Mouse (Mus musculus): Measurements from ENCODE around the gene Fam131c.

Gene Fam131c

GRCm38 (mm10) chr4:141367997-141368791, at the start of gene Fam131c:
Gene Fam131c (plus strand): TSS chr4:141368220.
- DNase-seq (ENCODE audit: extremely low spot score, low read depth, low spot score), result no peak

GRCm38 (mm10) chr4:141322526-141322925, 45.5 kb upstream of the Fam131c start:
- no peak for DNase-seq (ENCODE audit: extremely low spot score, low read depth, low spot score)

- no peak for DNase-seq (ENCODE audit: extremely low spot score, low read depth, low spot score)
Observed at GRCm38 (mm10) chr4:141324771-141325191, 43.2 kb upstream of the Fam131c start.

DNA sequence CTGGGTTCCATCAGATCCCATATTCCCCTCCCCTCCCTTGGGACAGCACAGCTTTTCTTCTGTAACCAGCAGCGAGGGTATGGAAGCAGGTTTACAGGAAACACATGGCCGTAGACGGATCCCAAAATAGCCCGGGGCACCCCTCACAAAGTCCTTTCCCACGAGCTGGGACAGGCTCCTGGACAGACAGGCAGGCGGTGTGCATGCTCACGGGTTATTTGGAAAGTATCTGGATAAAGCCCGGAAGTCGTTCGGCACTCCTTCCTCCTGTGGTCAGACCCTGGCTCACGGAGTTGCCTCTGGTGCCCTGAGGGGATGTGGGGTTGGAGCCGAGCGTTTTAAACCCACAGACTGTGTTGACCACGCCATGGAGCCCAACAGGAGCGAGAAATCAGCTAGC, 42.4 kb upstream of the Fam131c start:
- DNase-seq (ENCODE audit: extremely low spot score, low read depth, low spot score), result no peak

- DNase-seq (ENCODE audit: extremely low spot score, low read depth, low spot score), result no peak
Observed at GRCm38 (mm10) chr4:141327075-141327474, 40.9 kb upstream of the Fam131c start.

DNA sequence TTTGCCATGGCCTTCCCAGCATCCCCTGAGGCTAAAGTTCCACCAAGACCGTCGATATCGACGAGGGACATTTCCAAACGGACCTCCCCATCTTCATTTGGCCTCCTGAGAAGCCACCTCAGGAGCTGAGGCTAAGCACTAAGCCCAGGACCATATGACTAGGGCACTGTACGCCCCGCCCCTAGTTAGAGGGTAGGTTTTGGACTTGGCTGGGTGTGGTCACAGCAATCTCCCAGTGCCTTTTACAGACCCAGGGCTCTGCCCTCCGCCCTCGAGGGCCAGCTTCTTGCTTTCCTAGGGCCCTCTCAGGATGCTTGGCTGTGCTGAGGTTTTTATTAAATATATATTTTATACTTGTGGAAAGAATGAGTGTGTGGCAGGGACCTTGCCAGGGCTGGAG, 39.3 kb upstream of the Fam131c start:
- DNase-seq (ENCODE audit: extremely low spot score, low read depth, low spot score), result no peak

- no peak for DNase-seq (ENCODE audit: extremely low spot score, low read depth, low spot score)
Observed at GRCm38 (mm10) chr4:141329968-141330367, 38.1 kb upstream of the Fam131c start.

GRCm38 (mm10) chr4:141331446-141331845, 36.6 kb upstream of the Fam131c start:
- DNase-seq (ENCODE audit: extremely low spot score, low read depth, low spot score), result no peak

DNA sequence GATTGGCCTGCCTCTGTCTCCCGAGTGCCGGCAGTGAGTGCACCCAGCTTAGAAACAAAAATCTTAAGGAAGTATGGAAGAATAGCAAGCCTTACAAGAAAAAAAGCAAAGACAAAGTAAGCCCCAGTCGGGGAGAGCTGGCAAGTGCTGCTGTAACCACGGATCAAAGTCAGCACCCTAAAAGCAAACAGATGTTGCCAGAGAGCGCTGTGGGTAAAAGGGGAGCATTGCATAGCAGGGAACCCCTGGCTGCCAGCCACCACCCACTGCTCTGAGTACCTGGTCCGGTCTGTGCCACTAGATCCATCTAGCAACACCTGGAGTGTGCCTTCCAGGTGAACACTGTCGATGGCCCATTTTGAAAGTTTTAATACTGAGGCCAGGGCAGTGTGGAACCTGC, 35.8 kb upstream of the Fam131c start:
- DNase-seq (ENCODE audit: extremely low spot score, low read depth, low spot score), result no peak

DNA sequence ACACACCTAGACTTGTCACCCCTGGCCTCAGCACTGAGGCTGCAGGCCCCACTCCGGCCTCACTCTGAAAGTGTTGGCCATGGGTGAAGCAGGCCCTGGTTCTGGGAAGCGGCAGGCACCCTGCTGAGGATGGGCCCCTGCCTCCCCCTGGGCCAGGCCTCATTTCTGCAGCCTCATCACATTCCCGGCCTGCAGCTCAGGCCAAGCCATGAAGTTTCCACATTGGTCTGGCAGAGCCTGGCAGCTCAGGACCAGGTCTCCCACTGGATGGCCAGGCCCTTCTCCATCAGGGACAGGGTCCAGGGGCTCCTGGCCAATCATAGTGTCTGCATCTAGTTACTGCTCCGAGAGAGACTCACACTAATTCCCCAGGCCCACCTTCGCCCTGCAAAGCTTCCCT, 33.3 kb upstream of the Fam131c start:
- no peak for DNase-seq (ENCODE audit: extremely low spot score, low read depth, low spot score)

- DNase-seq (ENCODE audit: extremely low spot score, low read depth, low spot score), result no peak
Observed at GRCm38 (mm10) chr4:141335263-141335796, 32.7 kb upstream of the Fam131c start.

GRCm38 (mm10) chr4:141336196-141336595, 31.8 kb upstream of the Fam131c start:
- DNase-seq (ENCODE audit: extremely low spot score, low read depth, low spot score), result no peak

DNA sequence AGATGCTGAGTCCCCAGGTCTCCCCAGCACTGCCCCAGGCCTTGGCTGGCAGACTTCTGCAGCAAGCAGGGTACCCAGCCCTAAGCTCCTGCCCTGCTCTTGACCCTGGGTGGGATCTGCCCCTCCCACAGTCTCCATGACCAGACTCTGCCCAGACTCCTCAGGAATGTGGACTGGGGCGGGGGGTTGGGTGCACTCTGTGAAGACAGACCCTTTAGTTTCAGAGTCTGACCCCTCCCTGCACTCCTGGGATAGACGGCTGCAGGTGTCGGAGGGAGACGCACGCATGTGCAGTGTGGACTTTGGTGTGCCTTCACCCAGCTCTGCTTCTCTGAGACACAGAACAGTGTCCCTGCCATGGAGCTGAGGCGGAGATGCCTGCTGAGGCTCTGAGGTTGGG, 30.0 kb upstream of the Fam131c start:
- DNase-seq (ENCODE audit: extremely low spot score, low read depth, low spot score), result no peak

DNA sequence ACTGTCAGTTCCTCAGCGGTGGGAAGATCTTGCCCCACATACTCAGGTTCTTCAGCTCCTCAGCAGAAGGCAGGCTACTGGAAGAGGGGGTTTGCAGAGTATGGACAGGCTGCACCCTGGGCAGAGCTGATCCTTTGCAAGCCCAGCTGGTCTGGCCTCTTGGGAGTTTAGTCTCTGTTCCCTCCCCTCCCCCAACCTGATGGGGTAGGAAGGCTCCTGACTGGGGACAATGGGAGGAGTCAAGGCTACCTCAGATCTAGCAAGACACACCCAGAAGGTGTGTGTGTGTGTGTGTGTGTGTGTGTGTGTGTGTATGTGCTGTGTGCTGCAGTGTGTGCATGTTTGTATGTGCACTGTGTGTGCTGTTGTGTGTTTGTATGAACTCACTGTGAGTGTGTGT, 29.2 kb upstream of the Fam131c start:
- no peak for DNase-seq (ENCODE audit: extremely low spot score, low read depth, low spot score)

- no peak for DNase-seq (ENCODE audit: extremely low spot score, low read depth, low spot score)
Observed at GRCm38 (mm10) chr4:141341477-141341876, 26.5 kb upstream of the Fam131c start.

- DNase-seq (ENCODE audit: extremely low spot score, low read depth, low spot score), result no peak
Observed at GRCm38 (mm10) chr4:141343515-141343914, 24.5 kb upstream of the Fam131c start.

DNA sequence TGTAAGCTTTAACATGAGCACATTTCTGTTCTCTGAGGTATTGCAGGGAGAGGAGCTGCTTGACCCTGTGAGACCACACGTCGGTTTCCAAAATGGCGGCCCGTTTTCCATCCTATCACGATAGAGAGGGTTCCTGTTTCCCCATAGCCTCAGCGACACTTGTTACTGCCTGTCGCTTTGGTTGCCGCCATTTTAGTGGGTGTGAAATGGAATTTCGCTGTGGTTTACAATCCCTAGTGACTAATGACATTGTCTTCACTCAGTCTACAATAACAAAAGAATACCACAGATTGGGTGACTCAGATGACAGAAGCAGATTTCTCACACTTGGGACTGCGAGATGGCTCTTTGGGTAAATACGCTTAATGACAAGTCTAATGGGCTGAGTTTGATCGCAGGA, 22.8 kb upstream of the Fam131c start:
- DNase-seq (ENCODE audit: extremely low spot score, low read depth, low spot score), result no peak

DNA sequence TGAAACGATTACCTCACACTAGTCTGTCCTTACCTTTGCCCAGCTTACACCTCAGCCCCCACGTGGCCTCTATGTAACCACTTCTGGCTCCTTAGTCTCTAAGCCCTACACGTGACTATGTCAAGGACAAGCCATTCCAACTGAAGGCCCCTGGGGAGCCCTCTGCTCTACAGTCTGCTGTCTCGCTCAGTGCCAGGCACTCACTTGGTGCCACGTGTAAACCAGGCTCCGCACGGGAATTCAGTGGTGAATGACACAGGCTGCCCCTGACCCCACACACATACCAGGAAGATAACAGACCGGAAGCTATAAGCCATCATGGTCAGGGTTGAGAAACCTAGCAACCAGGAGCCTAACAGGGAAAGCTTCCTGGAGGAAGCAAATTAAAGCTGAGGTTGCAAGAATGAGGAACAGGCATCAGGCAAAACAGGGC, 20.6 kb upstream of the Fam131c start:
- DNase-seq (ENCODE audit: extremely low spot score, low read depth, low spot score), result no peak

DNA sequence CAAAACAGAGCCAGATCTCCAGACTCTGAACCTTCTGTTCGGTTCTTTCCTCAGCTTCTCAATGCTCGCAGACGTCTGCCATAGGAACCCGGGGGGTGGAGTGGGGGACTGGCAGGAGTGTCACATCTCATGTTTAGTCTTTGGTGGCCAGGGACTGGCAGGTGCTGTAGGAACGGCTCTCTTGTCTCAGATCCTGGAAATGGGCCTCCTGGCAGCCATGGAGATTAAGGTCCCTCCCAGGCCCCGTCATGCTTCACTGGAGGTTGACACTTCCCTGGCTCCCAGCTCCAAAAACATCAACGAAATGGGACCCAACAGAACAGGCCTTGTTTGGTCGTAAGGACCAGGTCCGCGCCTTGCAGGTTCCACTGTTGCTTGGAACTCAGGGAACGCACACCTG, 19.4 kb upstream of the Fam131c start:
- DNase-seq (ENCODE audit: extremely low spot score, low read depth, low spot score), result no peak

DNA sequence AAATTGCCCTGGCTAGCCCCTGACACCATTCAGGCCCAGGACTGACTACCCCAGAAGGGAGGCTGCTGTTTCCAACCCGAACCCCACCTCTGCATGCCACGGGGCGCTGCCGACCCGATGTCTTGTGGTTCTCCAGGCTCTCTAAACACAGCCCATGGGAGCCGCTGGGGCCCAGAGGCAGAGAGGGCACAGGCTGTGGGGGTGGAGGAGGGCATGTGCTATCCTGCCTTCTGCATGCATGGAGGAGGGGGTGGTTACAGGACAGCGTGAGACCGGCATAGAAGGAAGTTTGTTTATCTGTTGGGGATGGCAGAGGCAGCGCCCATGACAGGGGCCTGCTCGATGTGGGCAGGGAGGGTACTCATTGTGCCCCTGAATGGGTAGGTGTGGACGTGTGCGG, 18.0 kb upstream of the Fam131c start:
- no peak for DNase-seq (ENCODE audit: extremely low spot score, low read depth, low spot score)

DNA sequence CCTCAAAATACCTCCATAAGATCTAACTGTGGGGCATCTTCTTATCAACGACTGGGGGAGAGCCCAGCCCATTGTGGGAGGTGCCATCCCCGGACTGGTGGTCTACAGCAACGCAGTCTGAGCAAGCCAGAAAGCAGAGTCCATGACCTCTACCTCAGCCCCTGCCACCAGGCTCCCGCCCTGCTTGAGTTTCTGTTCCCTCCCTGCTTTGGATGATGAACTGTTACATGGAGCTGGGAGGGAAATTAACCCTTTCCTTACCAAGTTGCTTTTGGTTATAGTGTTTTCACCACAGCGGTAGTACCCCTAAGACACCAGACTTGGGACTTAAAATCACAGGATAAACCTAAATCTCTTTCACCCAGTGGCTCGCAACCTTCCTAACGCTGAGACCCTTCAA, 16.0 kb upstream of the Fam131c start:
- DNase-seq (ENCODE audit: extremely low spot score, low read depth, low spot score), result no peak

DNA sequence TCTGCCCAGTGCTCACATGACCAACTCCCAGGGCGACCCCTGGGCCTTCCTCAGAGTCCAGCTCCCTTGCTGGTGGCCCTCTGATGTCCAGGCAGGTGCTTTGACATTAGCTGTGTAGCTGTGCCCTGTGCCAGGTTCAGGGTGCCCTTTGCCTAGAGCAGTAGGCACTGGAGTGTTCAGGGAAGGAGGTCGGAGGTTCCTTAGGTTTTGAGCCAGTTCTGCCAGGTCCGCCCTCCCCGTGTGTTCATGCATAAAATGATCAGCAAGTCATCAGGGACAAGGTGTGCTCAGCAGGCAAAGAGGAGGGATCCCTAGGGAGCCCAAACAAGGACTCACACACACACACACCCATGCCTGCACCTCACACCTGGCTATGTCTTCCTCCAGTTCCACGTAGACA, 15.0 kb upstream of the Fam131c start:
- no peak for DNase-seq (ENCODE audit: extremely low spot score, low read depth, low spot score)

DNA sequence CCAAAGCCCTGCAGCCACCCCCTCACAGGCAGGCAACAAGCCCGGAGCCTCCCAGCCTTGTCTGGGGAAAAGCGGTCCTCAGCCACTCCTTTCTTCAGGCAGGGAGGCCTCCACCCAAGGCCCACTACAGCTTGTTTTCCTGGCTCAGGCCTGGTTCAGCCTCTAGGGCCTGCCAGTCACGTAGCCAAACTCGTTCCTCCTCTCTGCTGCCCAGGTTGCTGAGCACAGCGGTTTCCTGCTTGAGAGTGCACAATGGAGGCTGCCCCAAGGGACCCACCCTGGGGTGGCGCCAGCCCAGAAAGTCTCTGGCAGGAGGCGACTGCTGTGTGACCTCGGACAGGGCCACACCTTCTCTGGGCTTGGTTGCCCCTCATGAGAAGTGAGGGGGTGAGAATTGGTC, 14.2 kb upstream of the Fam131c start:
- no peak for DNase-seq (ENCODE audit: extremely low spot score, low read depth, low spot score)
